Mouse (Mus musculus) frontal cortex, adult (tissue): ENCODE results near the gene Arhgap25.
"Not testable (repeated sequence)": the region's sequence is repeated elsewhere in the genome, so short reads cannot be mapped to it uniquely, and the experiment has no call there.

Experiments used
- ATAC-seq: cut with Nextera tagmentation; 2 replicates; pipeline ENCODE4 v1.9.2; 2017; ENCODE audit warnings: mild to moderate bottlenecking, moderate library complexity, mixed read lengths; ENCODE audit not compliant: low TSS enrichment

Gene Arhgap25

DNA sequence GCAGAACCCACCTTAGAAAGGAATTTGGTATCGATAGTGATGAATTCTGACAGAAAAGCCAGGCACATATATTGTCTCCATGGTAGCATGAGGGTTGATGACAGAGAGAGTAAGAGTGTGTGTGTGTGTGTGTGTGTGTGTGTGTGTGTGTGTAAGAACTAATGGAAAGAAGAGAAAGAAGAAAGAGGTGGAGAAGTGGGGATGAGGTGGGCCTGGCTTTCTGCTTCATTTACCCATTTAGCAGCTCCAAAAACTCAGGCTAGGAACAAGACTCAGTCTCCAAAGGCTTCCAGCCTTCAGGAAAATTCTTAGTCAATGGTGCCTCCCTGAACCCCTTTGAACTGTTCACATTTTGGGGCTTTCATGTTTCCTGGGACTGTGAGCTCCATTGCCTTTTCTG is 29.5 kb downstream of the Arhgap25 start:
- ATAC-seq = no peak

DNA sequence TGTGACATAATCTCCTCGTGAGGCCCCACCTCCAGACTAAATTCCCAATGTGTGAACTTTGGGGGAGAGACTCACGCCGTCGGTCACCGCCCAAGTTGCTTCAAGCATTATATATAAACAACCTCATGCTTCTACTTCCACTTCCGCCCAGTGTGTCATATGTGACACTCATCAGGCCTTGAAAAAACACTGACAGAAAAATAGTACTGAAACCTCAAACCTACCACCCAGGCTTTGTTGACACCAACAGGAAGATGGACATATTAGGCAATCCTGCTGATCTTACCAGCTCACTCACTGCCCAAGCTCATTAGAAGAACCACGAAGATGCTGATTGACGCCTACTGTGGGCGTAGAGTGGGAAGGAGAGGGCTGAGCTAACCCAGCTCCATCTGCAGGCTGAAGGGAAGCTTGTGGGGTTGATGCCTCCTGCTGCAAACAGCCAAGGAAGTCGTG is 30.2 kb downstream of the Arhgap25 start:
- ATAC-seq = peak; percentile 77

- ATAC-seq = no peak
Observed at GRCm38 (mm10) chr6:87502411-87502810, 30.6 kb downstream of the Arhgap25 start.

DNA sequence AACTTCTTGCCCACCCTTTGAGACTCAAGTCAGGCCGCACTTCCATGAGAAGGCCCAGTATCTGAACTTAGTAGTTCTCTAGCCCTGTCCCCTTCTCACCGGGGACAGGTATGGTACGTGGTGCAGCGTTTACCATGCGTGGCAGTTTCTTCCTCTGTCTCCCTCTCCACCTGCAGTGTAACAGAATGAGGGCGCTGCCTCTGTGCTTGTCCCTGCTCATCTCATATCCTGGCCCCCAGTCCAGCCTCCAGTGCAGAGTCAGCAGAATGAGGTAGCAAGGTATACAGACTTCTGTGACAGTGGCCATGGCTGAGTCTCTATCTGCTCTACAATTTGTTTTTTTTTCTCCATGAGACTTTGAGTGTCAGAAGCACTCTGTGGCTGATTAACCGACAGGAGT is 32.4 kb downstream of the Arhgap25 start:
- no peak for ATAC-seq

GRCm38 (mm10) chr6:87499791-87500190 is 33.3 kb downstream of the Arhgap25 start:
- ATAC-seq = no peak

GRCm38 (mm10) chr6:87496143-87496542 is 36.9 kb downstream of the Arhgap25 start:
- ATAC-seq = no peak

GRCm38 (mm10) chr6:87494339-87494738 is 38.7 kb downstream of the Arhgap25 start:
- ATAC-seq = no peak

GRCm38 (mm10) chr6:87487657-87488426 is 45.2 kb downstream of the Arhgap25 start:
- no peak for ATAC-seq

DNA sequence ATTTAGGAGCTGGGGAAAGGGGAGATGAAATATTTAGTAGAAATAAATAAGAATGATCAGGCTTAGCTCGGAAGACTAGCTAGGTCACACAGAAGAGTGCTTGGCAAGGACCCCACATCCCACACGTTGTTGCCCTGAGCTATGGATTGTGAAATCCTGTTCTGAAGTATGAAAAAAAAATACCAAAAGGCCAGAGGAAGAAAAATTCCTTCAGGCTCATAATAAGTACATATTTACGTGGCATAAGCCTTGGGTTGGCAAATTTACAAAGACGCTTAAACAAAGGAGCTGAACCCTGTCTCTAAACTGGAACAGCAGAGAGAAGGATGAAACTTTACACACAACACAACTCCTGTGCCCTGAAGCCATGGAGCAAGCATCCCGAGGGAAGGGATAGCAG is 48.3 kb downstream of the Arhgap25 start:
- ATAC-seq = no peak

DNA sequence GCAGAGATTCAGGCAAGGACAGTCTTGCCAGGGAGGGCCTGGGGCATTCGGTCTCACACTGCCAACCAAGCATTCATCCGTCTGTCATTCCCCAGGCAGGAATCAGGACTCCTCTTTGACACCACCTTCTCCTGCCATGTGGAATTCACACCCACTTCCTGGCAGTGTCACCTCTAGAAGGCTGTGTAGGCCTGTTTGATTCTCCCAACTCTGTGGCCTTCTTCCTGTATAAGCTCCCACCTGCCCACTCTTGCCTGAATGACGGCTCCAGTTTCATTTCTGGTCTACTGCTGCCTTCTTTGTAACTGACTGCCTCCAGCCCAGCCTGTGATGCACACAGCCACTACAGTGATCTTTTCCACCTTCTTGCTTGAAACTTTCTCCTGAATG is 49.2 kb downstream of the Arhgap25 start:
- peak; percentile 63; the same call in 1 of the 2 replicates for ATAC-seq

DNA sequence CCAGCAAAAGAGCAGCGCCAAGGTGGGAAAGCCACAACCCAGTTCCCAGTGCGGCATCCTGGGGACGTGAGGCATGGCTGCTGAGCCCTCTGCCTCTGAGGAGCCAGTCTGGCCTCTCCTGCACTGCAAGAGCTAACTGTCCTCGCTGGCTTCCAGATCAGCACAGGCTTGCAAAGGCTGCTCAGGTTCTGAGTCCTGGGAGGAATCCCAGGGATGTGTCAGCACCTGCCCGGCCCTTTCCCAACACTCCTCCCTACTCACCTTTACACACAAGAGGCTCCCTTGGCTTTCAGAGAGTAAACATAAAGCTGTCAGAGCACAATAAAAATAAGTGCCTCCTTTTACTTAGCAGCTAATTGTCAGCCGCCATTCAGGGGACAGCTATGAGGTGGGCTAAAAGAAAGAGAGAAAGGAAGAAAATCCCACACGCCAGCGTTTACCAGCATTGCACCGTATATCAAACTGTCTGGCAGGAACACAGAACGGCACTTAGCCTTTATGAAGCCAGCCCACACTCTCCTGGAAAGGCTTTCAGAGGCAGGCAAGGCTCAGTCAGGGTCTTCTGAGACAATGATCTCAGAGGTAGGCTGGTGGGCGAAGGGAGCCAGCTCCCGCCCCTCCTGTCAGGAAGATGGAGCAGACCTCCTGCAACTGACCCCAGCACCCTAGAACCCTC is 49.7 kb downstream of the Arhgap25 start:
- ATAC-seq = peak; percentile 29; the same call in 1 of the 2 replicates

DNA sequence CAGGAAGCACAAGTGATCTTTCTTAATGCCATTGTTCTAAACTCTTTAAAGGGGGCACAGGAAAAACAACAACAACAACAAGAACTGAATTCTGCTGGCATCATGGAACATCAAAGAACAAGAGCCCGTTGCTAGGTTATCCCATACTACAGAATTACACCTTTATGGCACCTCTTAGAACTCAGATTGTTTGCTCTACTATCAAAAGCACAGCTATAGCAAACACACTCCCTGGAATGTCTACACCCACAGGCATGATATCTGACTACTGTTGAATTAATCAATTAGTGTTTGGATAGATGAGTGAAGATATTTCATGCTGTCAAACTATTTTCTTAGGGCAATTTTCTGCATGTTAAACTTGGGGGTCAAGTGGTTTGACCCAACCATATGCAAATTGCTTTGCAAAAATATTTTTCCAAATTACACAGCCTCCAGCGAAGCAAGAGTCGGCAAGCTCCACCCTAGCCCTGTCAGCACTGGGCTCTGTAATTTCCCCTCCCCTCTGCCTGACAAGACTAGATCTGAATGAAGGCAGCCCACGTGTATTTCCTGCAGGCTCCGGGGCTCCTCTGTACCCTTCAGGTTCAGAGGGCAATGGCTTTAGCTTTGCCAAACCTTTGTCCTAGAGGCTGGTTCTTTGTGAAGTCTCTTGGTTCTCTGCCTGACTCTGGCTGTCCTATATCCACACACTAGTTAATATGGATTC is 53.6 kb downstream of the Arhgap25 start:
- ATAC-seq = no peak

GRCm38 (mm10) chr6:87478847-87479246 is 54.2 kb downstream of the Arhgap25 start:
- ATAC-seq = no peak

DNA sequence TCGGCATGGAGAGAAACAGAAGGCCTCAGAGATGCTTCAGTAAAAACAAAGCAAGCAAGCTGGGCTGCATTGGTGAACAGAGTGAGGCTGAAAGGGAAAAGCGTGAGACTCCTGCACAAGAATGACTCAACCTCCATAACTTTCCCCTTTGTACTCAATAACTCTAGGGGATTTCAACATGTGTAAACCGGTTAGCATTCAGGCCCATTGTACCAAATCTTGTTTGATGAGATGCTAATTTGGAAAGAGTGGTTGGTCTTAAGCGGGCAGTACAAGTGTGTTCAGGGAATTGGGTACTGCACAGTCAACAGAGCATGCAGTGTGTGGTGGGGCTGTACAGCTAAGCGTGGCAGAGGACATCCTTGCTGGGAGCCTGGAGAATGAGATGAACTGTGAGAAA is 57.8 kb downstream of the Arhgap25 start:
- ATAC-seq = no peak

DNA sequence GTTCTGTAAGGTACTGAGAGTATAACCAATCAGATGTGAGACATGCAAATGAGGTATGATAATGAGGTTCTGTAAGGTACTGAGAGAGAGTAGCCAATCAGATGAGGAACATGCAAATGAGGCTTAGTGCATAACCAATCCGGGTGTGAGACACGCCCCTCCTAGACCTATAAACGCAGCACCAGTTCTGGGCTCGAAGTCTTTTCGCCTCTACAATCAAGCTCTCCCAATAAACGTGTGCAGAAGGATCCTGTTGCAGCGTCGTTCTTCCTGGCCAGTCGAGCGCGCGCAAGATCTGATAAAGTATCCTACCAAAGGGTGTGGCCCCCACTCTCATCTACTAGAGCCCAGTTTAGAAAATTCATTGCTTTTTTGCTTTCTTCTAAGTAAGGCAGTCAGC is 63.0 kb downstream of the Arhgap25 start:
- ATAC-seq = not testable (repeated sequence)

GRCm38 (mm10) chr6:87468372-87468771 is 64.7 kb downstream of the Arhgap25 start:
- ATAC-seq = no peak

DNA sequence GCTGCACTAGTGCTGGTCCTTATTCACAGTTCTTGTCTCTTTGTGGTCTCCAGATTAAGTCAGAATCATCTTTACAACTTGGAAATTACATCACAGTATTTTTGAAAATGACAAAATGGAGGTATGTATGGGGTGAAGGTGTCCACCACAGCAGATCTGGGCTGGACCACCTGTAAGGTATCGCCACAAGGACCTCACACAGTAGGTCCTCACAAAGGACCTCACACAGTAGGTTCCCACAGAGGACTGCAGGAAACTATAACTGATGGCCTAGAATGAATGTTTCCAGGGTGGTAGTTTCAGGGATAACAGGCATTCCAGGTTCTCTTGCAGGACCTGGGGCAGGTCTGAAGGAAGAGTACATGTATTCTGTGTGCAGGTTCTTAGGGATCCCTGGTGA is 65.7 kb downstream of the Arhgap25 start:
- ATAC-seq = no peak

GRCm38 (mm10) chr6:87466221-87466620 is 66.8 kb downstream of the Arhgap25 start:
- ATAC-seq = peak; percentile 57; the same call in 1 of the 2 replicates

- ATAC-seq = no peak
Observed at GRCm38 (mm10) chr6:87455507-87455906, 77.6 kb downstream of the Arhgap25 start.

DNA sequence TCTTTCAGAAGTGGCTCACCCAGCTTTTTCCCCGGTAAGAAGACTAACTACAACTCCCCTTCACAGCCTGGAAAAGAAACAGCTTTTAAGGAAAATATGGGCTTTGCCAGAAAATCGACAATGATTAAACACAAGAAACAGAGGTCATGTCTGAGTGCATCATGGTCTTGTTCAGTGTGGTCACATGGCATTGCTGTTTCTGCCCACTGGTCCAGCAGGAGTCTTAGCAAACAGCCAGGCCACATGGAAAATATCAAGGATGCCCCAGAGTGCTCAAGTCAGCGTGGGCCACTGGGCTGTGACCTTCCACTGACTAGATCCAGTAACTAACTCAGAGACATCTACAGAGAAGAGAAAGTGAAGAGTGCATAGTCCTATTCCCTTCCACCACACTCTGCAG is 81.3 kb downstream of the Arhgap25 start:
- no peak for ATAC-seq

DNA sequence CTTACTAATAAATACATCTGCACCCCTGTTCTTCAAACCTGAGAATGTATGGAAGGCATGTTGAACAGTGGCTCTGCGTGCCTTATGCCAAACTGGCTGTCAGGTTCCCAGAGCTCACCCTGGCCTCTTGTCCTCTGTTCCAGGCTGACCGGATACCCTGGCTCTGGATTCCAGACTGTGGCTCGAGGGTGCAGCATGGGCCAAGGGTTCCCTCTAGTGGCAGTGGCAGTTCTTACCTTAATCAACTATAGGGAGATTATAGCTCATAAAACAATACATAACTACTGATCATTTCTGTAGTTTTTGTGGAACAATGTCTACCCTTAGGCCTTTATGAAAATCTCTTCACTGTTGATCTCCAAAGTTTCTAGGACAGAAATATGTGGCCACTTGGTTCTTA is 82.0 kb downstream of the Arhgap25 start:
- no peak; the same call in 1 of the 2 replicates for ATAC-seq

- no peak for ATAC-seq
Observed at GRCm38 (mm10) chr6:87449534-87449933, 83.5 kb downstream of the Arhgap25 start.

- no peak for ATAC-seq
Observed at GRCm38 (mm10) chr6:87447217-87447616, 85.8 kb downstream of the Arhgap25 start.
